8 mouse cellular contexts compared by ENCODE assay signal in genomic region chr5:121972680-121973192, GRCm38 (mm10).
DNase-seq lines count a peak whose midpoint lies in the region; ATAC-seq and TF ChIP-seq lines count a peak whose summit lies in the region.

No protein-coding gene starts in this region.

- H3K9me3 ChIP-seq in heart, embryonic 12.5 days (replicated peaks), result no peaks in the 10 kb centered on the region
- H3K9me3 ChIP-seq in embryonic facial prominence, embryonic 14.5 days (ENCODE audit: control insufficient read depth, low read length), result 0 out of 2 replicates have a peak, but pooled peaks cover 4% of the 10 kb centered on the region
- H3K9me3 ChIP-seq in midbrain, embryonic 11.5 days (ENCODE audit: control insufficient read depth, low read length), result no peaks in the 10 kb centered on the region

- TF ChIP-seq POLR2A in thymus, adult 2 months (IDR thresholded peaks at IDR 0.05; ENCODE audit: control insufficient read depth, extremely low read depth, insufficient read depth, low read length, poor library complexity), result no peak

- no peak for ATAC-seq in heart, embryonic 12.5 days (ENCODE audit: insufficient number of reproducible peaks, low FRiP score)
- ATAC-seq in embryonic facial prominence, embryonic 14.5 days (ENCODE audit: low read depth), result peak; percentile 48; the same call in 1 of the 2 replicates
- ATAC-seq in midbrain, embryonic 11.5 days (ENCODE audit: low FRiP score), result peak; percentile 72
- no peak for ATAC-seq in CD4-positive, CD25-positive, alpha-beta regulatory T cell, adult 4 months

- peaks cover 15% of the 10 kb centered on the region for H3K4me1 ChIP-seq in heart, embryonic 12.5 days (replicated peaks)
- H3K4me1 ChIP-seq in embryonic facial prominence, embryonic 14.5 days (ENCODE audit: control insufficient read depth, insufficient read depth, low read length), result no peaks in the 10 kb centered on the region
- peaks cover 16% of the 10 kb centered on the region for H3K4me1 ChIP-seq in midbrain, embryonic 11.5 days (ENCODE audit: control insufficient read depth, insufficient read depth, low read length)
- H3K4me1 ChIP-seq in thymus, adult 2 months (replicated peaks; ENCODE audit: control insufficient read depth, insufficient read depth, low read length), result no peaks in the 10 kb centered on the region

- H3K36me3 ChIP-seq in heart, embryonic 12.5 days, result no peaks in the 10 kb centered on the region
- no peaks in the 10 kb centered on the region for H3K36me3 ChIP-seq in embryonic facial prominence, embryonic 14.5 days (ENCODE audit: control insufficient read depth, insufficient read depth, low read length)
- H3K36me3 ChIP-seq in midbrain, embryonic 11.5 days (ENCODE audit: control insufficient read depth, insufficient read depth, low read length), result no peaks in the 10 kb centered on the region
- no peaks in the 10 kb centered on the region for H3K36me3 ChIP-seq in thymus, adult 2 months (ENCODE audit: control insufficient read depth, insufficient read depth, low read length)

- no peak overlapping the region for H3K27ac ChIP-seq in heart, embryonic 12.5 days (ENCODE audit: poor library complexity, severe bottlenecking)
- H3K27ac ChIP-seq in embryonic facial prominence, embryonic 14.5 days (replicated peaks; ENCODE audit: low read depth, low read length), result no peak overlapping the region
- no peak overlapping the region for H3K27ac ChIP-seq in midbrain, embryonic 11.5 days (ENCODE audit: low read depth, low read length)
- no peak overlapping the region for H3K27ac ChIP-seq in thymus, adult 2 months (ENCODE audit: control insufficient read depth, insufficient read depth, low read length)

- no peak overlapping the region for H3K4me3 ChIP-seq in heart, embryonic 12.5 days
- H3K4me3 ChIP-seq in embryonic facial prominence, embryonic 14.5 days (ENCODE audit: low read depth, low read length), result no peak overlapping the region
- no peak overlapping the region for H3K4me3 ChIP-seq in midbrain, embryonic 11.5 days (ENCODE audit: low read depth, low read length)
- no peak overlapping the region for H3K4me3 ChIP-seq in thymus, adult 2 months (ENCODE audit: control insufficient read depth, insufficient read depth, low read length)

- TF ChIP-seq CTCF in thymus, adult 2 months (IDR thresholded peaks at IDR 0.05; ENCODE audit: borderline replicate concordance, control insufficient read depth, extremely low read depth, insufficient read depth, low read length, poor library complexity), result no peak

- H3K27me3 ChIP-seq in heart, embryonic 12.5 days (replicated peaks), result no peaks in the 10 kb centered on the region
- no peaks in the 10 kb centered on the region for H3K27me3 ChIP-seq in embryonic facial prominence, embryonic 14.5 days (replicated peaks; ENCODE audit: control insufficient read depth, insufficient read depth, low read length)
- no peaks in the 10 kb centered on the region for H3K27me3 ChIP-seq in midbrain, embryonic 11.5 days (ENCODE audit: control insufficient read depth, insufficient read depth, low read length)
- no peaks in the 10 kb centered on the region for H3K27me3 ChIP-seq in thymus, adult 2 months (ENCODE audit: control insufficient read depth, insufficient read depth, low read length)

- H3K4me2 ChIP-seq in heart, embryonic 12.5 days, result 0 out of 2 replicates have a peak overlapping the region, but pooled peaks have one; percentile 16
- peak overlapping the region; percentile 11; the same call in 1 of the 2 replicates for H3K4me2 ChIP-seq in embryonic facial prominence, embryonic 14.5 days (ENCODE audit: low read depth, low read length)
- H3K4me2 ChIP-seq in midbrain, embryonic 11.5 days, result no peak overlapping the region

- H3K9ac ChIP-seq in heart, embryonic 12.5 days, result no peak overlapping the region
- no peak overlapping the region for H3K9ac ChIP-seq in embryonic facial prominence, embryonic 14.5 days (ENCODE audit: low read depth, low read length)
- H3K9ac ChIP-seq in midbrain, embryonic 11.5 days (ENCODE audit: low read length), result no peak overlapping the region

- 53% methylated on average over 23 of the region's 23 CpGs for WGBS in heart, embryonic 12.5 days
- 52% methylated on average over 23 of the region's 23 CpGs for WGBS in embryonic facial prominence, embryonic 14.5 days
- WGBS in midbrain, embryonic 11.5 days, result 50% methylated on average over 23 of the region's 23 CpGs
- WGBS in thymus, adult 2 months, result 74% methylated on average over 23 of the region's 23 CpGs

- no peak for DNase-seq in heart, postnatal 4 days
- peak; percentile 74 for DNase-seq in ZHBTc4 (ENCODE audit: low read depth, low spot score)
- DNase-seq in embryonic facial prominence, embryonic 14.5 days (ENCODE audit: low spot score), result peak; percentile 15
- DNase-seq in midbrain, embryonic 11.5 days (ENCODE audit: low spot score, missing footprints), result no peak
- DNase-seq in frontal cortex, postnatal 14 days (ENCODE audit: low spot score in 2 of 2), result no peak
- DNase-seq in thymus, adult 2 months, result no peak

Comparison
In these comparisons a context has a peak if more than half of its experiments do, and no peak if none do; other contexts are left out.
1. ATAC-seq: peak in embryonic facial prominence, embryonic 14.5 days (single experiment) and midbrain, embryonic 11.5 days (single experiment); none in heart, embryonic 12.5 days (single experiment) and CD4-positive, CD25-positive, alpha-beta regulatory T cell, adult 4 months (single experiment).
2. DNase-seq: peak in ZHBTc4 (single experiment) and embryonic facial prominence, embryonic 14.5 days (single experiment); none in heart, postnatal 4 days (single experiment), midbrain, embryonic 11.5 days (single experiment), frontal cortex, postnatal 14 days (0 of 2) and thymus, adult 2 months (single experiment).